Mouse (Mus musculus): ENCODE data around the gene Jtb.

GRCm38 (mm10) chr3:90194759-90195158 is 36.6 kb upstream of the Jtb start:
- TF ChIP-seq CTCF (IDR thresholded peaks at IDR 0.05; ENCODE audit: low read depth) (no peak), EP300 (optimal IDR thresholded peaks at IDR 0.05) (no peak)

Measured in stomach, postnatal 0 days (tissue).